Mouse (Mus musculus): ENCODE measurements at regions not wholly inside any gene's neighbourhood (a gene's known extent, or its start where the extent isn't known, plus 50 kb on each side); places are given as distances from the start of the nearest gene placed in this dataset.
A peak's percentile ranks its signal among the peaks of the same experiment; 100 is the strongest.

DNA sequence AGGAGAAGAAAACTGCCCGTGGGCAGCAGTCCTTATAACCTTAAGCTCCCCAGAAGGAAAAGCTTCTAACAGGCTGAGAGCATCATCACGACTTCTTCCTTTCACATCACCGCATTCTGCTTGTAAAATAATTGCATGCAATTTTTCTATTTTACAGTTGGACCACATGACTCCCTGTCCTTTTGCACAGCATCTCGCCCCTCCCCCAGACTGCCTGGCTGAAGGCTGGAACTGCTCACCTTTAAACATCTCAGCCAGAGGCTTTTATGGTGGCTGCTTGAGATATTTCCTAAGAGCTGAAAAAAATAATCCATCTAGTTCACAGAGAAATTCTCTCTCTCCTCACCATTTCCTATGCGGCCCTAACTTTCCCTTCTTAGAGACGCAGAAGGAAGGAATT lies 164.4 kb upstream of the Itga1 start:
- no peak for DNase-seq (ENCODE audit: low spot score in 2 of 2)

DNA sequence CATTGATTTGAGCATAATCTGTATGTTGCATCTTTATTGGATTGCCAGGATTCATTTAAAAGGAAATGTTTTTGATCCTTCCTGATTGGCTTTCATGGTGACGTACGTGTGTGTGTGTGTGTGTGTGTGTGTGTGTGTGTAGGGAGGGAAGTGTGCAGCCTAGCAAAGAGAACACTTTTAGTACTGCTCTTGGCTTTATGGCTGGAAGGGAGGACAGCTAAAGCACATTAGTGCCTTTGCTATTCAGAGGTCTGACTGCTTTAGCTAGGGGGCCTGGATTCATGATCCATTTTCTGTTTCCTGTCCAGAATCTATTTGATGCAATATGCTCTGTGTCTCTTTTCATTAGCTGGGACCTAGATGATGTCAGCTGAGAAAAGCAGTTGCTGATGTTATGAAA lies 155.6 kb upstream of the Itga1 start:
- DNase-seq (ENCODE audit: low spot score in 2 of 2): no peak

DNA sequence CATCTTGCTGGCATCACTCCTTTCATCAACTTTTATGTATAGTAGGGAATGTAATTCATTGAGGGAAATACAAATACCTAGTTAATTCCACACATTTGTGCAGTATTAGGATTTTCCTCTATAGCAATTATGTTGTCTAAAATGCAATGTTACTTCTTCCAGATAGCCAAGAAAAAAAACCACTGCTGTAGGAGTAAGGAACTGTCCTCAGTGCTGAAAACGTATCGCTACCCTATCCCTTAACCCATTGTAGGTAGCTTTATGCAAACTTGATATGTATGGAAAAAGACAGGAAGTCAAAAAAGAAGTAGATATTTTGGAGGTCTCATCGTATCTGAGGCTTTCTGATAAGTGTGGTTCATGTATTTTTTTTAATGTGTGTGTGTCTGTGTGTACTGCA lies 150.8 kb upstream of the Itga1 start:
- no peak for DNase-seq (ENCODE audit: low spot score in 2 of 2)

DNA sequence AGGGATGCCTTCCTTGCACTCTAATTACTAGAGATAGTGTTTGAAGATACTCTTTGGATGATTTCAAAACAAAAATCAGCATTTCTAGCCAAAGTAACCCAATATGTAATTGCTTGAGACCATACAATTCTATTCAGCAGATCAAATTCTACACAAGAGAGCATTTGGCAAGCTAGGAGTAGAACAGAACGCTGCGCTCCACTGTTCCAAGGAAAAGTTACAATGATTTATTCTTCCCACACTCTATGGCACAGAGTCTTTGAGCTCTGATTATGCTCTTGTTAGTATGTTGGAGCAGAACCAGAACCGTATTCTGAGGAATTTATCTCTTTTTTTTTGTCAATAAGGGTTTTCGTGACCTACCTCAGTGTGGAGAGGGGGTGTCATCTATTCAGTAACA lies 130.2 kb upstream of the Itga1 start:
- DNase-seq (ENCODE audit: low spot score in 2 of 2): no peak

DNA sequence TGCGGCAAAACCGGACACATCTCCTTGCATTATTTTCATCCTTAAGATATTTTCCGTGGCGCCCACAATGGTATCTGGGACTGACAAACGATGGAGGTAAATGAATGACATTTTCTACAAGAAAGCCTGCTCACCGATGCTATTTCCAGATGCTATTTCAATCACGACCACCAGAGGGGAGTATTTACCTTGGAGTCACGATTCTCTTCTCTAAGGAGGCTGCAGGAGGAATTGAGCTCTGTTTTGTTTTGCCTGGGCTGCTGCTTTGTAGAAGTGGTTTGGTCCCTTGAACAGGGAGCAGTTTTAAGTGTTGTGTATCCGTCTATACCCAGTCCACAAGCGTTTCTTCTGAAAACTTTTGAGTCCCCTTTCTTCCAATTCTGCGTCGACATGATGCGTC lies 128.7 kb upstream of the Itga1 start:
- peak; percentile 22 to 48 for DNase-seq (ENCODE audit: low spot score in 2 of 2)

DNA sequence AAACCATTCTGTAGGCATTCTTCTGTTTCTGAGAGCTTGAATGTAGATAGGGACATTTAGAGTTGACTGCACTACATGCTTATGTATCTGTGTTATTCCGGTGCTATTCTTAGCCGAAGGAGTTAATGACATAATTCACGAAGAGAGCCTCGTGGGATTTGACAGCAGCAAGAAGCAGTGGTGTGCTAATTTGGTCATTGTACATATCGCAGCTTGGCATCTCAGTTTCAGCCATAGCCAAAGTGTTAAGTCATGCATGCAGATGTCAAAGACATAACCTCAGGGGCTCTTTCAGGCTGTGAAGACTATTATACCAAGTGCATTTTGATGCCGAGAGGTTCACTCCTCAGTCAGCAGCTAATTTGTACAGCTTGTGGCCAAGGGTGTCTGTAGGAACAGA lies 125.1 kb upstream of the Itga1 start:
- DNase-seq (ENCODE audit: low spot score in 2 of 2): no peak

DNA sequence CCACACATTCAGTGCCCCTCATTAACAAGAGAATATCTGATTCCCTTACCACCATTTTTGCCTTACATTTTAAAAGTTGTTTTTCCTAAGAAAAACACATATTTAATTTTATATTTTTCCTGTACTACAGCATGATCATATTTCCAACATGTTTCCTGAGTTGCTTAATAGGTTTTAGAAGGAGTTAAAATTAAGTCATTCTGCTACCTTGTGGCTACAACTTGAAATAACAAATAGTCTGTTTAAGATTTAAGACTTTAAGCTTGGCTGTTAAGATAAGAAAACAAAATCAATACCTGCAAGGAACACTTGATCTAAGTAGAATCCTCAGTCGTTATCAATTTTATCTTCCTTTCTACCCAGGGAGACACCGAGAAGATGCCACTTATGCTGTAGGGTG lies 117.9 kb upstream of the Itga1 start:
- no peak for DNase-seq (ENCODE audit: low spot score in 2 of 2)

DNA sequence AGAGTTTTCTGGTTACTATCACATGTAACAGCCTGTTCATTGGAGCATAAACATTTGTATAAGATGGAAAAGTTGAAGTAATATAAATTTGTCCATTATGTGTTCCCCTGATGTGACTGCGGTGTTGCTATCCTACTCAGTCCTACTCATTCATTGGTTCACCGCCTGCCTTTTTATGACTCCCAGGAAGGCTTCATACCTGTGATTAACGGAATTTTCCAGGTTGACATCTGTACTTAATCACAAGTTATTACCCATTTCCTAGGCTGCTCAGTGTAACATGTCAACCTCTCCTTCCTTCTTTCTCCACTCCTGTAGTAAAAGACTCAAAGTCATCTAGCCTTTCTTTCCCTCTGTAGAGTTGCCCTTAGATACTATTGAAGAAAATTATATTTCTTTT lies 109.5 kb upstream of the Itga1 start:
- DNase-seq (ENCODE audit: low spot score in 2 of 2): no peak

DNA sequence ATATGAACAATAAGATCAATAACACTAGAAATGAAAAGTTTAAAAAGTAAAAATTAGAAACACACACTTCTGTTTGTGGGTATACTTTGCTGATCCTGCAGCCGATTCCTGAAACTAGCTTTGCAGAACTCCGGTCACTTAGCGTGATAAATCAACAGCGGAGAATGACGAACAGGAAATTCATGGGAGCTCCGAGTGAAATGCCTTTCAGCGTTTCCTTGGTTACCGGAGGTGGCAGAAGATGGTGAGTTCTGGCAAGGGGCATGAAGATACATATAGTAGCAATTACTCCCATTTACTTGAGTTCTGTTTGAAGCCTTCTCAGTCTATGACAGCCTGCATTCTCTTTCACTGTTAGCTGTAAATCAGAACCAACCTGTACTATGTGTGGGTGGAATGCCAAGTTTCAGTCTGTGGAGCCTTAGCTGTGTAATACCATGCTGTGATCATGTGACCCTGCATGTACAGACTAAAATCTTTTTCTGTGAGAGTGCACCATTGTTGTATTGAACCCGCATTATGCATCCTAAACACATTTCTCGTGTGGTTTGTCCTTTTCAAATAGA lies 109.0 kb upstream of the Itga1 start:
- DNase-seq (ENCODE audit: low spot score in 2 of 2): no peak

DNA sequence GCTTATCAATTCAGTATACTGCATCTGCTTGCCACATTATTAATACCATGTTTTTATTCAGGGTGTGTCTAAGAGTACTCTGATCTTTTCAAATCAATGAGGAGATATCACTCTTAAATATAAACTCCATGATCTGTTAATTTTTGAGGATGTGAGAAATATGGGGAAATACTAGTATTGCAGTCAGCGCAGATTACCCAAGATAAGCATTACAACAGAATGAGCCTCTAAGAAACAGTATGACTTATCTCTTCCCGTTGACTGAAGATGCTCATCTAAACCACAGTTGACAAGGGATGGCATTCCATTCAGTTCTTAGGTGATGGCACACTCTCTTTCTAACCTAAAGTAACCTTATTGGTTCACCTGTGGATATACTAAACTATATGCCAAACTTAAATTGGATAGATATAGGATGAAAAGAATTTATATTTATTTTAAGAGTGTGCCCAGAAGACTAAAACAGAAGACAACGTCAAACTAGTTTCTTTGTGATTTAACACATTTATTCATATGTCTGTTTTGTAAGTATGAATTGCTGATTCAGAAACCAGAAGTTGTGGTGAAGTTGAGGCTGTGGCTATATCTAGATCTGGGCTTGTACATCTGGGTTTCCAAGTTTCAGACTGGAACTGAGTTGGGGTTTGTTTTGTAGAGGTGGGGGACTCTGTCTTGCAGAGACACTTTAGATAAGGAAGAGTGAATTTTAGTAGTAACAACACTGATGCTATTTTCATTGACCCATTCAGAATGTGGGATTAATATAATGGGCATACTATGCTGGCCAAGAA lies 107.8 kb upstream of the Itga1 start:
- no peak for DNase-seq (ENCODE audit: low spot score in 2 of 2)

DNA sequence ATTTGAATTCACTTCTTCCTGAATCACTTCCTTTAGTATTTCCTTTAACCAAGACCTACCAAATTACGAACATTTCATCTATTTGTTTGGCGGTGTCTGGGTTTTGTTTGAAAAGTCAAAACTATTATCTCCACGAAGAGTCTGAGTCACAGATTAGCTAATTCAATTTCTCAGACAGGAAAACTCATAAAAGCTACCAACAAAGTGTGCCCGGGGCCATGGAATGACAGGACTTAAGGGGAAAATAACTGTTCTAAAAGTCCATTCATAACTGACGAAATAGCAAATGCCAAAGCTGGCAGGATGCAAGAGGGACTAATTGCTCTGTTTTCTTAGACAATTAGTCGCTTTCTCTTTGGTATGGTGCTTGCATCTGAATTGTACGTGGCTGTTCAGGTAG lies 105.0 kb upstream of the Itga1 start:
- DNase-seq (ENCODE audit: low spot score in 2 of 2): no peak

DNA sequence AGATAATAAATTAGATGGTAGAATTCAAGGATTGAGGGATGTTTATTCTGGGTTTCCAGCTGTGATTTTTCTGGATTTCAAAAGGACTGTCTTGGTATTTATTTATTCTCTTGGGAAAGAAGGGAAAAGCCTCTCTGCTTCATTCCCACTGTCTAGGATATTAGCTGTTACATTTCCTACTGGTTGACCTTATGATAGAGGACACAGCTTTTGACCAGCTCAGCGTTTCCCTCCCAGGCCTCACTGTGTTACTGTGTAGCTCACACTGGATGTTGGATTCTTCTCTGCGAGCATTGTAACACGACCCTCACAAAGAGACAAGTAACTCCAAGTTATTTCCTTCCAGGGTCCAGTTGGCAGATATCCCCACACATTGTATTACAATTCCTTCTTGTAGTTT lies 97.4 kb upstream of the Itga1 start:
- DNase-seq (ENCODE audit: low spot score in 2 of 2): no peak

DNA sequence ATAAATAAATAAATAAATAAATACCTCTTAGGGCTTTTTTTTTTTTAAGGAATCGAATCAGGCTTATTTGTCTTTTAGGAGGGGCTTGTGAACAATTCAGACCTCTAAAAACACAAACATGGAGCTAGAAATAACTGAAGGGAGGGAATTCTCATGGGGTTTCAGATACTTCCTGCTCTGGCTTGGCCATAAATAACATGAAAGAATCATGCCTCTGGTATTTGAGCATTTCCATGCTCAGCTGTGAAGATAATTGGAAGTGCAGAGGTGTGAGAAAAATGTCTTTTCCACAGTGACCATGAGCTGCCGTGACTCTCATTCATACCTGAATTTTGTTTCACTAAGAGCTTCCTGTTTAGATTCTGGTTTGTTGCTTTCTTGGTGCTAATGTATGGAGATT lies 86.3 kb upstream of the Itga1 start:
- DNase-seq (ENCODE audit: low spot score in 2 of 2): no peak

DNA sequence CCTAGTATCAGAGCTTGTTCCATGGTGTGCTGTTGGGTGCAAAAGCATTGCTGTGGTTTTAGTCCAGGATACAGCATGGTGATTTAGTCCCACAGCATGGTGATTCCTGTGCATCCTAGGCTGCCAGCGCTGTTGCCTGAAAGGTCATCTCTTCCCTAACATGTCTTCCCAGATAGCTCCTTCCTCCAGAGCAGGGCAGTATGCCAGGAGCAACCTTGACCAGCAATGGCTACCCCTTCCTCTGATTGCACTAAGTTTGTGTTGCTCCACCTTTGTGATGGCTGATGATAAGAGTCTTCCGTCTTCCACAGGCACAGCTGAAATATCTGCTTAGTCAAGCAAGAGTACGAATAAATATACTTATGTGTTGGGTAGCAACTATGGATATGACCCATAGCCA lies 85.6 kb upstream of the Itga1 start:
- no peak for DNase-seq (ENCODE audit: low spot score in 2 of 2)

DNA sequence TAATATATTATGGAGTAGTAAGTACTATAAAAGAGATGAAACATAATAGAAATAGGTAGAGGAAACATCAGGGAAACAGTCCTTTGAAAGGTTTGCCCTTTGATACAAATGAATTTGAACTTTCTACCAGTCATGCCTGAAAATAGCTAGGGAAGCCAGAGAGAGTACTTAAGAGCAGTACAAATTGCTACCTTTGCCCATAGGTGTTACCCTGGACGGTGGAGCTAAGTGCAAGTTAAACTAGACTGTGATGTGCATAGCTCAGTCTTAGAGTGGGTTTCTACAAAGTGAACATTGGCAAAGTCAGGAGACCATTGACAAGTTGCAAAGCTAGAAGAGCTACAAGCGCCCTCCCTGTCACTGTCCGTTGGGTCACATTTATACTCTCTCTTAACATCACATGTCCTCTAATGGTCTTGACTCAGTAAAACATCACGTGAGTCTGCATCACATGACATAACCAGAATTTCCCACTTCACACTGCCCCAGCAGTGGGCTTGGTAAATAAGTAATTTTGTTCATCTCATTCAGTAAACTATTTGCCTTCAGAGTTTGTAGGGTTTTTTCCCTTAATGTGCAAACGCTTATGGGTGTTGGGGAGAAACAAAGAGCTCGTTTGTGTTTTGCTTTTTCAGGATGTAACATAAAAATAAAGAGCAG lies 80.6 kb upstream of the Itga1 start:
- no peak for DNase-seq (ENCODE audit: low spot score in 2 of 2)

DNA sequence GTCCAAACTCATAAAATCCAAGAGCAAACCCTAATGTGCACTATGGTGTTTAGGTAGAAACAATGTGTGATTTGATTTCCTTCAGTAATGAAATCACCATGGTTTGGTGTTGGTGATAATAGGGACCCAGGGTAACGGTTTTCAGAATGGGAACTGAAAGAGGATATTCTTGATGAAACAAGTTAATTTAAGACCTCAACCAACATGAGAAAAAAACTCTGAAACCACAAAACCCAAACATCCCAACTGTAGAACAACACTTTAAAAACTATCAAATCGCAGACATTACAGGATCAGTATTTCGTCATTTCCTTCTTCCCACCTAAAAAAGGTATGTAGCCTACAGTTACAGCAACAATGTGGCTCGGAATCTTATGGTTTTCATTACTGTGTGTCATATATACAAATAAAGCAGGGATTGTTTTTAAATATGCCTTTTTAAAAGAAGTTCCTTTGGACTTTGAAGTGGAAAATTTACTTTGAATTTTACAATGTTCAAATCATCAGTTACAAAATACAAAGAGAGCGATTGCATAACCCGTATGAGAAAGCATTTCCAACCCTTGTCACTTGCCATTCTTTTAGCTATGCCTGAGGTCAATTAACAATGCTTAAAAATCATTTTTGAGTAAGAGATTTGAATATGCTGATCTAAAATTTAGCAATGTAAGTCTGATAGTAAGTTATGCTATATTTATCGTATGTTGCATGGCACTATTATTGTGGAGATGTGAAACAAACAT lies 76.6 kb upstream of the Itga1 start:
- no peak for DNase-seq (ENCODE audit: low spot score in 2 of 2)

DNA sequence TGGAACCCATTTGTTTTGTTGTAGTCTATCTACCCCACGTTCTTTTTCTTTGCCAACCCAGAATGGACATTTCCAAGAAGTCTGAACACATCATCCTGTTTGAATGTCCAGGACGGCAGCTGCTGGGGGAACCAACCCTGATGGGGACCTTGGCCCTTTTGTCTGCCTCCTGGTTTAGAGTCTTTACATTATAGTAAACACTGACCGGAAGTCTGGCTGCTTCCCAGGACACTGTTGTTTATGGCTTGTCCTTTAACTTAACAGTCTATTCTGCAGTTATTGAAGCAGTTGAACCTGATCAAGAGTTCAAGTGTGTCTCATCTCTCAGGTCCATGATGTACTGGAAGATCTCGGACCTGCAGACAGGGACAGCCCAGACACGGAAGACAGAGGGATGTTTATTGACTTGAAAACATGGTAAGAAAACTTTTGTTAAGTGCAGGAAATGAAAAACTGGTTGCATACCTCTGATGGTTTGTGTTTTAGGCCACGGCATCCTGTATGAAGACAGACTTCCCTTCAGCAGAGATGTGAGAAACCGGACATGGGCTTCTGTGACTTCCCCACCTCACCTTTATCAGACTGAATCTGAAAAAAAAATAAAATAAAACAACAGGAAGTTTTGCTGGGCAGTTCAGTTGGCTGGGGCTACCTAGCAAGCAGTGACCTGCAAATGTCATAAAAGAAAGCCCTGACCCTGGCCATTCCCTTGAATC lies 69.7 kb upstream of the Itga1 start:
- DNase-seq (ENCODE audit: low spot score in 2 of 2): no peak

DNA sequence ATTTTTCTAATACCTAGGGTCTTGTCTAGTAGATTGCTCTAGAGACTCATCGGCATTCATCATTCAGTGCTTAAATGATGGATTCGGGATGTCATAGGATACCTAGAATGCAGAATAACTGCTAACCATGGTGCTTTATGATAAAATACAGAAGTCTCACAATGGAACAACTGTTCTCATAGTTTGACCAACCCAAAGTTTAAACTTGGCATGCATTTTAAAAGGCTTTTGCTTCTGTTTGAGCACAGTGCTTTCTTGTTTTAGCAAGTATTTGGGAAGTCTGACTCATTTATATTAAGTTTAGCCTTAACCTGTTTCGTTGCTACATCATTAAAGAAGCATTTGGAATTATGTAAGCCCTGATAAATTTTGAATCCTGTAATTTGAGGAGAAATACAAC lies 64.2 kb upstream of the Itga1 start:
- no peak for DNase-seq (ENCODE audit: low spot score in 2 of 2)

DNA sequence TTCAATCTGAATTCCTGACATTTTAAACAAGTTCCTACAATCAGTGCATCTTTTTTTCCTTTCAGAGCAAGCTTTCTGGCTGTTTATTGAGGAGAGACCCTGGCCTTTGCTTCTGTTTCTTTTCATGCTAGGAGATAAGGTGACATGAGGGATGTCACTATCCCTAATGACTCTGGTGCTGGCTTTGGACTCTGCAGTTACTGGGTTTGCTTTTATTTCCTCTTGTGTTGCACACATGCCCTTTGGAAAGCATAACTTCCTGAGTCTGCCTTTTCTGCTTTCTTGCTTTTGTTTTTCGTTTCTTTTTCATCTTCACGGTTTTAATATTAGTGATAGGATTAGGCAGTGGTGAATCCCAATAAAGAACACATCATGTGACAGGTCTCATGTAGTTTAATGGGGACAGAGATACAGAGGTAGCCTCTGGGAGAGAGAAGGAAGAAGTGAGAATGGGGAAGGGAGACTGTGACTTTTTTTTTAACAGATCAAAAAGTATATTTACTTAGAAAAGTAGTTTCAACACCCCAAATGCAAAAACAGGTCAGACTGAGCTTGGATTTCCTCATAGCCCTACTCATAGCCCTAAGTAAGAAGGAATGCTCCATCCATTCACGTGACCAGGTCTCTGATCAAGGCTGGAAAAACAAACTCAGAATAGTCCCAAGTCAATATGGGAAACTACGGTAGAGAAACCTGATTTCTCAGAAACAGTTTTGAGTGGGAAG lies 61.1 kb upstream of the Itga1 start:
- no peak for DNase-seq (ENCODE audit: low spot score in 2 of 2)

DNA sequence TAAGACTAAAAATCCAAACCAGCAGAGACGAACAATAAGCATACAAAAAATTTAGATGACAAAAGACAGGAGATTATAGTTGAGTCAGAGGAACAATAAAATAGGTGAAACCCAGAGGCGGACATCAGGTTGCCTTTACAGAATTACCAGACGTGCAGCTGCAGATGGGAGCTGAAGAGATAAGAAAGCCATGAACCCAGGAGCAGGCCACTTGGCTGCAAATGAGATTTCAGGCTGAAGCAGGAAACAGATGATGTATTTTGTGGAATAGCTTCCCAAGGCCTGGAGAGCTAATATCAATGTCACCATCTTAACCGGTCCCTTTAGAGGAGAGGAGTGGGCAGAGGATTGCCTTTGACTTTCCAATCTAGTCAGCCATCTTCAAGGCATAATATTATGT lies 57.6 kb upstream of the Itga1 start:
- DNase-seq (ENCODE audit: low spot score in 2 of 2): no peak
